Mouse (Mus musculus) heart, embryonic 13.5 days (tissue): ENCODE data around the gene Swsap1. TPM values are rescaled to one million over a fixed set of nuclear protein-coding genes. Genes with fewer than 3 reads are reported as not detected.

ENCODE experiments used
- ATAC-seq: fragments of 200-750 bp; cut with Nextera tagmentation; 2 replicates; pipeline ENCODE4 v1.8.0; 2017; ENCODE audit warnings: moderate TSS enrichment; ENCODE audit not compliant: insufficient number of reproducible peaks, low FRiP score, low TSS enrichment; ENCODE audit errors: extremely low read depth
- H3K27ac ChIP-seq: fragments of 300-500 bp; sonication (generic); replicated peaks from 2 replicates; pipeline ENCODE4 v1.5.1; 2015; ENCODE audit warnings: moderate library complexity, mild to moderate bottlenecking, inconsistent platforms
- H3K27me3 ChIP-seq: fragments of 300-500 bp; sonication (generic); replicated peaks from 2 replicates; pipeline ENCODE4 v1.6.1; 2015; ENCODE audit warnings: mild to moderate bottlenecking, inconsistent platforms
- H3K36me3 ChIP-seq: fragments of 300-500 bp; sonication (generic); 2 replicates; pipeline ENCODE4 v1.6.1; 2015; ENCODE audit warnings: mild to moderate bottlenecking, inconsistent platforms
- H3K4me1 ChIP-seq: fragments of 300-500 bp; sonication (generic); 2 replicates; pipeline ENCODE4 v1.6.1; 2015; ENCODE audit warnings: inconsistent platforms
- H3K4me2 ChIP-seq: fragments of 300-500 bp; sonication (generic); 2 replicates; pipeline ENCODE4 v1.6.1; 2015; ENCODE audit warnings: inconsistent platforms, mild to moderate bottlenecking, moderate library complexity
- H3K4me3 ChIP-seq: fragments of 300-500 bp; sonication (generic); 2 replicates; pipeline ENCODE4 v1.5.1; 2015; ENCODE audit warnings: moderate library complexity, mild to moderate bottlenecking, inconsistent platforms
- H3K9ac ChIP-seq: fragments of 300-500 bp; sonication (generic); 2 replicates; pipeline ENCODE4 v1.6.1; 2015; ENCODE audit warnings: inconsistent platforms, mild to moderate bottlenecking, moderate library complexity
- H3K9me3 ChIP-seq: fragments of 300-500 bp; sonication (generic); 2 replicates; pipeline ENCODE4 v1.6.1; 2016; ENCODE audit warnings: inconsistent platforms
- WGBS: fragments of 180-500 bp; shearing (Covaris S2); methylation state at CpG from one replicate; pipeline ENCODE4 v1.1.7; 2015; ENCODE audit warnings: mixed read lengths; 5-methylcytosine and 5-hydroxymethylcytosine counted together
- polyA plus RNA-seq: library from polyadenylated mRNA; unstranded; fragments of >200 nt; fragmentation: Nextera tagmentation; extraction: Ambion mirVana; gene quantifications from 2 replicates; pipeline ENCODE4 v1.2.1, GENCODE M21; 2015

The Swsap1 gene
- polyA plus RNA-seq, 1 experiment from 2014 or later, result 5.7 TPM

DNA sequence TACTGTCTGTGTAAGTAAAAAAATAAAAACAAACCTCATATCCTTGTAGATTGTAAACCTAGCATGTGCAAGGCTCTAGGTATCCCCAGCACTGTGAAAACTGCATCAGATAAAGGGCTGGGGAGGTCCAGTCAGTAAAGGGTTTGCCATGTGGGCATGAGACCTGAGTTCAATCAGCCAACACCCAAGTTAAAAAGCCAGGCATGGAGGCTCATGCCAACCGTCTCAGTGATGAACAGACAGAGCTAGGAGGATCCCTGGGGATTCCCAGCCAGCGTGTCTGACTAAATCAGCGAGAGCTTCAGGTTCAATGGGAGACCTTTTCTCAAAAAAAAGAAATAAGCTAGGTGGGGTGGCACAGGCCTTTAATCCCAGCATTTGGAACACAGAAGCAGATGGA, 30.5 kb upstream of the Swsap1 start:
- WGBS, result 87% methylated on average over 3 of the region's 3 CpGs
- no peaks in the 10 kb centered on the region for H3K27me3 ChIP-seq
- no peak overlapping the region for H3K9ac ChIP-seq
- H3K4me3 ChIP-seq, result no peak overlapping the region
- H3K9me3 ChIP-seq, result no peaks in the 10 kb centered on the region
- H3K36me3 ChIP-seq, result peaks cover 9% of the 10 kb centered on the region
- H3K27ac ChIP-seq, result no peak overlapping the region
- peaks cover 37% of the 10 kb centered on the region for H3K4me1 ChIP-seq
- H3K4me2 ChIP-seq, result no peak overlapping the region
- ATAC-seq, result no peak

DNA sequence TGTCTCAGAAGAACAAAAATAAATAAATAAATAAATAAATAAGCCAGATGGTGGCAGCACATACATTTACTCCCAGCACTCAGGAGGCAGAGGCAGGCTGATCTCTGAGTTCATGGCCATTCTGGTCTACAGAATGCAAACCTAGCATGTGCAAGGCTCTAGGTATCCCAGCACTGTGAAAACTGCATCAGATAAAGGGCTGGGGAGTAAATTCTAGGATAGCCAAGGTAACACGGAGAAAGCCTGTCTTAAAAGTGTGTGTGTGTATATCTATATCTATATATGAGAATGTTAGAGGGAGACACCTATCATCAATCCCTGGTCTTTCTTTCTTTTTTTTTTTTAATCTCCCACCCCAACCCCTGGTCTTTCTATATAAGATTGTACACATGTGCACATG, 30.0 kb upstream of the Swsap1 start:
- Histone ChIP-seq H3K27ac (no peak overlapping the region), H3K27me3 (no peaks in the 10 kb centered on the region), H3K9me3 (no peaks in the 10 kb centered on the region), H3K4me3 (no peak overlapping the region), H3K9ac (no peak overlapping the region), H3K36me3 (peaks cover 9% of the 10 kb centered on the region), H3K4me2 (no peak overlapping the region), H3K4me1 (peaks cover 37% of the 10 kb centered on the region)
- 94% methylated on average over 1 of the region's 1 CpGs for WGBS
- ATAC-seq, result no peak

- ATAC-seq, result no peak
- H3K4me3 ChIP-seq, result peak overlapping the region; percentile 60
- WGBS, result 67% methylated on average over 6 of the region's 6 CpGs
- peaks cover 9% of the 10 kb centered on the region for H3K36me3 ChIP-seq
- no peaks in the 10 kb centered on the region for H3K27me3 ChIP-seq
- H3K9ac ChIP-seq, result peak overlapping the region; percentile 87
- no peaks in the 10 kb centered on the region for H3K9me3 ChIP-seq
- peak overlapping the region; percentile 74 for H3K27ac ChIP-seq
- H3K4me2 ChIP-seq, result peak overlapping the region; percentile 71
- H3K4me1 ChIP-seq, result peaks cover 37% of the 10 kb centered on the region
Measured at GRCm38 (mm10) chr9:21926155-21926554, 29.4 kb upstream of the Swsap1 start.

- Histone ChIP-seq H3K36me3 (peaks cover 7% of the 10 kb centered on the region), H3K4me1 (peaks cover 37% of the 10 kb centered on the region), H3K4me3 (peak overlapping the region; percentile 60), H3K27me3 (no peaks in the 10 kb centered on the region), H3K9ac (peak overlapping the region; percentile 87), H3K27ac (peak overlapping the region; percentile 74), H3K4me2 (peak overlapping the region; percentile 71), H3K9me3 (no peaks in the 10 kb centered on the region)
- 1% methylated on average over 6 of the region's 6 CpGs for WGBS
- ATAC-seq, result no peak
Measured at GRCm38 (mm10) chr9:21926784-21927183, 28.8 kb upstream of the Swsap1 start.

DNA sequence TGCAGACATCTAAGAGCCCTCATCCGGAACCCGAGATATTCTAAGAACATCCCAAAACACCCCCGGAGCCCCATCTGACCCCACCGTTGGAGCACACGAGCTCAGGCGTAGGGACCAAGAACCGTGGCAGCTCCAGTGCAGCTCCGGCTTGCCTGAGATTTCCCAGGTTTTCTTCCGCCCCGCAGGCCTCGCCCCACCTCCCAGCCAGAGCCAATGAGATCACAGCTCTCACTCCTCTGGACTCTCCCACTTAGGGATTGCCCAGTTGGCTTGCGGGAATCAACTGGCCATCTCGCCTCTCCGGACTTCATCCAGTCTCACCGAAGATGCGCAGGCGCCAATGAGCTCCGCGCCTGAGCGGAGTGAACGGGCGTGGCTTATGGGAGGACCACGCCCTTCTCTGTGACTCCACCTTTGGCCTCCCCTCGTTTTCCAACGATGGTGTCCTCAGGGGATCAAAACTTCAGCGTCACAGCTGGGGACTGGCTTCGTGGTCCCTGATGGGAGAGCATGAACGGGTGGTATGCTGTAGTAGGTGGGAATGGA, 28.3 kb upstream of the Swsap1 start, which contains the start of the genes Ccdc159 and Tmem205:
Gene Ccdc159 (plus strand): TSS at position 264 of the 546 bp plus-strand sequence.
Gene Tmem205 (minus strand): TSS at position 349 of the 546 bp plus-strand sequence.
- Histone ChIP-seq H3K9me3 (no peaks in the 10 kb centered on the region), H3K9ac (peak within 1 kb of the TSS; percentile 87), H3K36me3 (peaks cover 7% of the 10 kb centered on the region), H3K27ac (peak within 1 kb of the TSS; percentile 74), H3K4me1 (peaks cover 37% of the 10 kb centered on the region), H3K4me3 (peak within 1 kb of the TSS; percentile 60), H3K4me2 (peak within 1 kb of the TSS; percentile 71), H3K27me3 (no peaks in the 10 kb centered on the region)
- ATAC-seq, result peak; percentile 82
- WGBS, result under 1% methylated on average over 28 of the region's 28 CpGs

GRCm38 (mm10) chr9:21929208-21929607, 26.3 kb upstream of the Swsap1 start:
- 72% methylated on average over 3 of the region's 3 CpGs for WGBS
- H3K36me3 ChIP-seq, result peaks cover 7% of the 10 kb centered on the region
- no peaks in the 10 kb centered on the region for H3K9me3 ChIP-seq
- H3K27me3 ChIP-seq, result 0 out of 2 replicates have a peak, but pooled peaks cover 1% of the 10 kb centered on the region
- no peak overlapping the region for H3K4me3 ChIP-seq
- no peak overlapping the region for H3K27ac ChIP-seq
- no peak overlapping the region for H3K9ac ChIP-seq
- H3K4me1 ChIP-seq, result peaks cover 25% of the 10 kb centered on the region
- ATAC-seq, result no peak
- H3K4me2 ChIP-seq, result no peak overlapping the region

DNA sequence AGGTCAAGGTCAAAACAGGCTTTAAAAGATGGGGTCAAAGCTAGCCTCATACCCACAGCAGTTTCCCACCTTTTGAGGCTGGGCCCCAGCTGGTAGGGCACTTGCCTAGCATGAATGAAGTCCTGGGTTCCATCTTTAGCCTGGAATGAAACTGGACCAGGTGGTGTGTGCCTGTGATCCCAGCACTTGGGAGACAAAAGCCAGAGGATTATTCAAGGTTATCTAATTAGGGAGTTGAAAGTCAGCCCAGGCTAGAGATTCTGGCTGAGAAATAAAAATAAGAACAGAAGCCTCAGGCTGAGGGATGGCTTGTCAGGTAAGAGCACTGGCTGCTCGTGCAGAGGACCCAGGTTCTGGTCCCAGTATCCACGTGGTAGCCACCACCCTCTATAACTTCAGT, 23.5 kb upstream of the Swsap1 start:
- Histone ChIP-seq H3K9me3 (no peaks in the 10 kb centered on the region), H3K27me3 (peaks cover 4% of the 10 kb centered on the region; the same call in 1 of the 2 replicates), H3K36me3 (no peaks in the 10 kb centered on the region), H3K4me1 (peaks cover 11% of the 10 kb centered on the region), H3K27ac (no peak overlapping the region), H3K9ac (no peak overlapping the region), H3K4me2 (no peak overlapping the region), H3K4me3 (no peak overlapping the region)
- ATAC-seq, result no peak
- WGBS, result 63% methylated on average over 2 of the region's 2 CpGs

DNA sequence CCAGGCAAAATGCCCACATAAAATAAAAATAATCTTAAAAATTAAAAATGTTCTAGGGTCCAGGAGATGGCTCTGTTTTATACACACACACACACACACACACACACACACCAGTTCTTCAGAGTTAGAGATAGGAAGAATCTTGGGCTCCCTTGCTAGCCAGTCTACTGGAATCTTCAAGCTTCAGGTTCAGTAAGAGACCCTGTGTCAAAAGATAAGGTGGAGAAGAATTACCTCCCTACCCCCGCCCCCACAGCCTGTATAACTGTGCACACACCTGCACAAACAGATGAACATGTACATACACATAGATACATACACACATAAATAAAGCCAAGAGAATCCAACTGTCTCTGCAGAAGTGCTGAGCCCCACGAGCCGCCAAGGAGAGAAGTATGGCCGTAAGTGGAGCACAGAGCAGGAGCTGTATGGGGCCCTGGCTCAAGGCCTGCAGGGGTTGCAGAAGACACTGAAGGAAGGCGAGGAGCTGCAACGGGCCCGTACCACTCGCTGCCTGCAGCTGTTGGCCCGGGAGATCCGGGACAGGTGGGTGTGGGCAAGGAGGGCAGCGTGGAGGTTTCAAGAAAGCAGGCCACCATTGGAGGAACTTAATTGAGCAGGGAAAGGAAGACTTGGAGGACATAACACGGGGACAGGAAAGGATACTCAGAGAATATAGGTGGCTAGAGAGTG, 23.0 kb upstream of the Swsap1 start:
- Histone ChIP-seq H3K27ac (no peak overlapping the region), H3K4me1 (peaks cover 13% of the 10 kb centered on the region), H3K36me3 (no peaks in the 10 kb centered on the region), H3K4me2 (no peak overlapping the region), H3K9me3 (no peaks in the 10 kb centered on the region), H3K27me3 (peaks cover 4% of the 10 kb centered on the region; the same call in 1 of the 2 replicates), H3K4me3 (no peak overlapping the region), H3K9ac (no peak overlapping the region)
- 65% methylated on average over 12 of the region's 12 CpGs for WGBS
- ATAC-seq, result no peak

GRCm38 (mm10) chr9:21934021-21934420, 21.5 kb upstream of the Swsap1 start:
- 78% methylated on average over 12 of the region's 12 CpGs for WGBS
- Histone ChIP-seq H3K9ac (no peak overlapping the region), H3K36me3 (no peaks in the 10 kb centered on the region), H3K9me3 (no peaks in the 10 kb centered on the region), H3K27me3 (peaks cover 4% of the 10 kb centered on the region; the same call in 1 of the 2 replicates), H3K27ac (no peak overlapping the region), H3K4me2 (no peak overlapping the region), H3K4me1 (peaks cover 9% of the 10 kb centered on the region), H3K4me3 (no peak overlapping the region)
- no peak for ATAC-seq

GRCm38 (mm10) chr9:21935466-21936131, 20.0 kb upstream of the Swsap1 start:
- no peak overlapping the region for H3K4me3 ChIP-seq
- 77% methylated on average over 7 of the region's 7 CpGs for WGBS
- H3K4me1 ChIP-seq, result peaks cover 9% of the 10 kb centered on the region
- no peak overlapping the region for H3K27ac ChIP-seq
- peaks cover 4% of the 10 kb centered on the region; the same call in 1 of the 2 replicates for H3K27me3 ChIP-seq
- H3K9me3 ChIP-seq, result no peaks in the 10 kb centered on the region
- H3K9ac ChIP-seq, result no peak overlapping the region
- H3K36me3 ChIP-seq, result no peaks in the 10 kb centered on the region
- ATAC-seq, result no peak
- H3K4me2 ChIP-seq, result no peak overlapping the region
